Mouse (Mus musculus): ENCODE results near the gene Gm20662. TPM values are rescaled to one million over a fixed set of nuclear protein-coding genes. Genes with fewer than 3 reads are reported as not detected.

Gene Gm20662
- polyA plus RNA-seq, 1 experiment from 2014 or later = 0.14 TPM

- Histone ChIP-seq H3K9ac (ENCODE audit: low read depth, low read length) (no peak overlapping the region), H3K4me1 (replicated peaks; ENCODE audit: control insufficient read depth, insufficient read depth, low read length) (no peaks in the 10 kb centered on the region), H3K4me3 (ENCODE audit: low read depth, low read length) (no peak overlapping the region), H3K27me3 (ENCODE audit: control insufficient read depth, insufficient read depth, low read length) (no peaks in the 10 kb centered on the region), H3K27ac (ENCODE audit: low read depth, low read length) (no peak overlapping the region), H3K36me3 (ENCODE audit: control insufficient read depth, insufficient read depth, low read length) (0 out of 2 replicates have a peak, but pooled peaks cover 2% of the 10 kb centered on the region), H3K9me3 (ENCODE audit: control insufficient read depth, low read length) (no peaks in the 10 kb centered on the region), H3K4me2 (replicated peaks; ENCODE audit: low read depth, low read length) (no peak overlapping the region)
- WGBS = 97% methylated on average over 3 of the region's 3 CpGs
- DNase-seq (ENCODE audit: low spot score) (no peak), ATAC-seq (ENCODE audit: low FRiP score) (no peak)
These were observed 66.0 kb downstream of the Gm20662 start for GRCm38 (mm10) chr9:108062142-108062541.

GRCm38 (mm10) chr9:108063361-108063760 lies 67.2 kb downstream of the Gm20662 start:
- H3K4me2 ChIP-seq (replicated peaks; ENCODE audit: low read depth, low read length) = no peak overlapping the region
- DNase-seq (ENCODE audit: low spot score) (no peak), ATAC-seq (ENCODE audit: low FRiP score) (no peak)
- H3K27me3 ChIP-seq (ENCODE audit: control insufficient read depth, insufficient read depth, low read length) = no peaks in the 10 kb centered on the region
- H3K9ac ChIP-seq (ENCODE audit: low read depth, low read length) = no peak overlapping the region
- H3K4me3 ChIP-seq (ENCODE audit: low read depth, low read length) = no peak overlapping the region
- 90% methylated on average over 12 of the region's 12 CpGs for WGBS
- no peaks in the 10 kb centered on the region for H3K9me3 ChIP-seq (ENCODE audit: control insufficient read depth, low read length)
- no peaks in the 10 kb centered on the region for H3K4me1 ChIP-seq (replicated peaks; ENCODE audit: control insufficient read depth, insufficient read depth, low read length)
- no peak overlapping the region for H3K27ac ChIP-seq (ENCODE audit: low read depth, low read length)
- 0 out of 2 replicates have a peak, but pooled peaks cover 2% of the 10 kb centered on the region for H3K36me3 ChIP-seq (ENCODE audit: control insufficient read depth, insufficient read depth, low read length)

- ATAC-seq (ENCODE audit: low FRiP score) (no peak), DNase-seq (ENCODE audit: low spot score) (peak; percentile 74)
- Histone ChIP-seq H3K4me3 (ENCODE audit: low read depth, low read length) (no peak overlapping the region), H3K4me2 (replicated peaks; ENCODE audit: low read depth, low read length) (no peak overlapping the region), H3K36me3 (ENCODE audit: control insufficient read depth, insufficient read depth, low read length) (no peaks in the 10 kb centered on the region), H3K9me3 (ENCODE audit: control insufficient read depth, low read length) (no peaks in the 10 kb centered on the region), H3K9ac (ENCODE audit: low read depth, low read length) (no peak overlapping the region), H3K27me3 (ENCODE audit: control insufficient read depth, insufficient read depth, low read length) (no peaks in the 10 kb centered on the region), H3K27ac (ENCODE audit: low read depth, low read length) (no peak overlapping the region), H3K4me1 (replicated peaks; ENCODE audit: control insufficient read depth, insufficient read depth, low read length) (no peaks in the 10 kb centered on the region)
- WGBS = 54% methylated on average over 5 of the region's 5 CpGs
These were observed 69.4 kb downstream of the Gm20662 start for GRCm38 (mm10) chr9:108065491-108066011.

GRCm38 (mm10) chr9:108067199-108067598 lies 71.0 kb downstream of the Gm20662 start:
- Histone ChIP-seq H3K9me3 (ENCODE audit: control insufficient read depth, low read length) (no peaks in the 10 kb centered on the region), H3K4me2 (replicated peaks; ENCODE audit: low read depth, low read length) (no peak overlapping the region), H3K4me3 (ENCODE audit: low read depth, low read length) (no peak overlapping the region), H3K27me3 (ENCODE audit: control insufficient read depth, insufficient read depth, low read length) (no peaks in the 10 kb centered on the region), H3K36me3 (ENCODE audit: control insufficient read depth, insufficient read depth, low read length) (no peaks in the 10 kb centered on the region), H3K9ac (ENCODE audit: low read depth, low read length) (no peak overlapping the region), H3K27ac (ENCODE audit: low read depth, low read length) (no peak overlapping the region), H3K4me1 (replicated peaks; ENCODE audit: control insufficient read depth, insufficient read depth, low read length) (no peaks in the 10 kb centered on the region)
- no peak for DNase-seq (ENCODE audit: low spot score)
- WGBS = 87% methylated on average over 7 of the region's 7 CpGs
- no peak for ATAC-seq (ENCODE audit: low FRiP score)

- Histone ChIP-seq H3K36me3 (ENCODE audit: control insufficient read depth, insufficient read depth, low read length) (no peaks in the 10 kb centered on the region), H3K9ac (ENCODE audit: low read depth, low read length) (no peak overlapping the region), H3K4me1 (replicated peaks; ENCODE audit: control insufficient read depth, insufficient read depth, low read length) (no peaks in the 10 kb centered on the region), H3K4me2 (replicated peaks; ENCODE audit: low read depth, low read length) (no peak overlapping the region), H3K27me3 (ENCODE audit: control insufficient read depth, insufficient read depth, low read length) (no peaks in the 10 kb centered on the region), H3K27ac (ENCODE audit: low read depth, low read length) (no peak overlapping the region), H3K4me3 (ENCODE audit: low read depth, low read length) (no peak overlapping the region), H3K9me3 (ENCODE audit: control insufficient read depth, low read length) (no peaks in the 10 kb centered on the region)
- 24% methylated on average over 8 of the region's 8 CpGs for WGBS
- no peak for ATAC-seq (ENCODE audit: low FRiP score)
- peak; percentile 90 for DNase-seq (ENCODE audit: low spot score)
These were observed 71.8 kb downstream of the Gm20662 start for GRCm38 (mm10) chr9:108067900-108068299.

GRCm38 (mm10) chr9:108069007-108069406 lies 72.9 kb downstream of the Gm20662 start:
- WGBS = 88% methylated on average over 9 of the region's 9 CpGs
- Histone ChIP-seq H3K27me3 (ENCODE audit: control insufficient read depth, insufficient read depth, low read length) (no peaks in the 10 kb centered on the region), H3K4me2 (replicated peaks; ENCODE audit: low read depth, low read length) (no peak overlapping the region), H3K4me1 (replicated peaks; ENCODE audit: control insufficient read depth, insufficient read depth, low read length) (no peaks in the 10 kb centered on the region), H3K36me3 (ENCODE audit: control insufficient read depth, insufficient read depth, low read length) (no peaks in the 10 kb centered on the region), H3K4me3 (ENCODE audit: low read depth, low read length) (no peak overlapping the region), H3K9me3 (ENCODE audit: control insufficient read depth, low read length) (no peaks in the 10 kb centered on the region), H3K9ac (ENCODE audit: low read depth, low read length) (no peak overlapping the region), H3K27ac (ENCODE audit: low read depth, low read length) (no peak overlapping the region)
- no peak for ATAC-seq (ENCODE audit: low FRiP score)
- DNase-seq (ENCODE audit: low spot score) = no peak

GRCm38 (mm10) chr9:108069529-108069928 lies 73.4 kb downstream of the Gm20662 start:
- Histone ChIP-seq H3K27me3 (ENCODE audit: control insufficient read depth, insufficient read depth, low read length) (no peaks in the 10 kb centered on the region), H3K4me1 (replicated peaks; ENCODE audit: control insufficient read depth, insufficient read depth, low read length) (no peaks in the 10 kb centered on the region), H3K27ac (ENCODE audit: low read depth, low read length) (no peak overlapping the region), H3K36me3 (ENCODE audit: control insufficient read depth, insufficient read depth, low read length) (no peaks in the 10 kb centered on the region), H3K4me2 (replicated peaks; ENCODE audit: low read depth, low read length) (no peak overlapping the region), H3K4me3 (ENCODE audit: low read depth, low read length) (no peak overlapping the region), H3K9me3 (ENCODE audit: control insufficient read depth, low read length) (no peaks in the 10 kb centered on the region), H3K9ac (ENCODE audit: low read depth, low read length) (no peak overlapping the region)
- WGBS = 94% methylated on average over 7 of the region's 7 CpGs
- ATAC-seq (ENCODE audit: low FRiP score) = no peak
- no peak for DNase-seq (ENCODE audit: low spot score)

GRCm38 (mm10) chr9:108071801-108072200 lies 75.7 kb downstream of the Gm20662 start:
- no peaks in the 10 kb centered on the region for H3K9me3 ChIP-seq (ENCODE audit: control insufficient read depth, low read length)
- 79% methylated on average over 4 of the region's 4 CpGs for WGBS
- H3K4me1 ChIP-seq (replicated peaks; ENCODE audit: control insufficient read depth, insufficient read depth, low read length) = no peaks in the 10 kb centered on the region
- H3K36me3 ChIP-seq (ENCODE audit: control insufficient read depth, insufficient read depth, low read length) = no peaks in the 10 kb centered on the region
- H3K9ac ChIP-seq (ENCODE audit: low read depth, low read length) = no peak overlapping the region
- ATAC-seq (ENCODE audit: low FRiP score) (no peak), DNase-seq (ENCODE audit: low spot score) (no peak)
- no peak overlapping the region for H3K4me3 ChIP-seq (ENCODE audit: low read depth, low read length)
- H3K4me2 ChIP-seq (replicated peaks; ENCODE audit: low read depth, low read length) = no peak overlapping the region
- no peak overlapping the region for H3K27ac ChIP-seq (ENCODE audit: low read depth, low read length)
- no peaks in the 10 kb centered on the region for H3K27me3 ChIP-seq (ENCODE audit: control insufficient read depth, insufficient read depth, low read length)

GRCm38 (mm10) chr9:108072481-108072924 lies 76.4 kb downstream of the Gm20662 start:
- Histone ChIP-seq H3K27me3 (ENCODE audit: control insufficient read depth, insufficient read depth, low read length) (no peaks in the 10 kb centered on the region), H3K4me2 (replicated peaks; ENCODE audit: low read depth, low read length) (no peak overlapping the region), H3K36me3 (ENCODE audit: control insufficient read depth, insufficient read depth, low read length) (no peaks in the 10 kb centered on the region), H3K4me1 (replicated peaks; ENCODE audit: control insufficient read depth, insufficient read depth, low read length) (no peaks in the 10 kb centered on the region), H3K27ac (ENCODE audit: low read depth, low read length) (no peak overlapping the region), H3K9me3 (ENCODE audit: control insufficient read depth, low read length) (no peaks in the 10 kb centered on the region), H3K9ac (ENCODE audit: low read depth, low read length) (no peak overlapping the region), H3K4me3 (ENCODE audit: low read depth, low read length) (no peak overlapping the region)
- DNase-seq (ENCODE audit: low spot score) (no peak), ATAC-seq (ENCODE audit: low FRiP score) (no peak)
- WGBS = 70% methylated on average over 9 of the region's 9 CpGs

Data from hindbrain, embryonic 11.5 days (tissue).